Mouse (Mus musculus) c-Kit-positive CD71-positive TER-119-negative erythroid progenitor cells, embryonic 14.5 days (primary cell): ENCODE data around the gene Klrg1.

Experiments
- DNase-seq: peaks from one replicate; pipeline ENCODE4 v3.0.0-alpha.2; 2013; ENCODE audit warnings: low read depth

Klrg1 gene

GRCm38 (mm10) chr6:122292184-122292583 lies 9.5 kb upstream of the Klrg1 start:
- no peak for DNase-seq

- DNase-seq = no peak
These were observed 9.1 kb upstream of the Klrg1 start for GRCm38 (mm10) chr6:122291735-122292134.

GRCm38 (mm10) chr6:122291264-122291663 lies 8.6 kb upstream of the Klrg1 start:
- no peak for DNase-seq

- DNase-seq = no peak
These were observed 7.6 kb upstream of the Klrg1 start for GRCm38 (mm10) chr6:122290253-122290652.

- DNase-seq = no peak
These were observed 6.6 kb upstream of the Klrg1 start for GRCm38 (mm10) chr6:122289313-122289712.

- no peak for DNase-seq
These were observed 5.6 kb upstream of the Klrg1 start for GRCm38 (mm10) chr6:122288263-122288662.

- DNase-seq = no peak
These were observed 2.1 kb upstream of the Klrg1 start for GRCm38 (mm10) chr6:122284823-122285222.

GRCm38 (mm10) chr6:122284304-122284703 lies 1.6 kb upstream of the Klrg1 start:
- DNase-seq = no peak

- no peak for DNase-seq
These were observed 747 bp upstream of the Klrg1 start for GRCm38 (mm10) chr6:122283429-122283828.

- no peak for DNase-seq
These were observed 6.1 kb downstream of the Klrg1 start for GRCm38 (mm10) chr6:122276565-122276964.

GRCm38 (mm10) chr6:122274546-122274945 lies 8.1 kb downstream of the Klrg1 start:
- DNase-seq = no peak

- DNase-seq = no peak
These were observed 12.5 kb downstream of the Klrg1 start for GRCm38 (mm10) chr6:122270152-122270551.

GRCm38 (mm10) chr6:122269170-122269569 lies 13.5 kb downstream of the Klrg1 start:
- DNase-seq = no peak

- DNase-seq = no peak
These were observed 14.1 kb downstream of the Klrg1 start for GRCm38 (mm10) chr6:122268561-122268960.

GRCm38 (mm10) chr6:122262543-122262942 lies 20.1 kb downstream of the Klrg1 start:
- no peak for DNase-seq

- DNase-seq = no peak
These were observed 30.5 kb downstream of the Klrg1 start for GRCm38 (mm10) chr6:122252146-122252545.

- DNase-seq = no peak
These were observed 32.6 kb downstream of the Klrg1 start for GRCm38 (mm10) chr6:122250033-122250432.
